Mouse (Mus musculus): ENCODE measurements around the gene Dyx1c1.
A peak's percentile ranks its signal among the peaks of the same experiment; 100 is the strongest.

The Dyx1c1 gene

DNA sequence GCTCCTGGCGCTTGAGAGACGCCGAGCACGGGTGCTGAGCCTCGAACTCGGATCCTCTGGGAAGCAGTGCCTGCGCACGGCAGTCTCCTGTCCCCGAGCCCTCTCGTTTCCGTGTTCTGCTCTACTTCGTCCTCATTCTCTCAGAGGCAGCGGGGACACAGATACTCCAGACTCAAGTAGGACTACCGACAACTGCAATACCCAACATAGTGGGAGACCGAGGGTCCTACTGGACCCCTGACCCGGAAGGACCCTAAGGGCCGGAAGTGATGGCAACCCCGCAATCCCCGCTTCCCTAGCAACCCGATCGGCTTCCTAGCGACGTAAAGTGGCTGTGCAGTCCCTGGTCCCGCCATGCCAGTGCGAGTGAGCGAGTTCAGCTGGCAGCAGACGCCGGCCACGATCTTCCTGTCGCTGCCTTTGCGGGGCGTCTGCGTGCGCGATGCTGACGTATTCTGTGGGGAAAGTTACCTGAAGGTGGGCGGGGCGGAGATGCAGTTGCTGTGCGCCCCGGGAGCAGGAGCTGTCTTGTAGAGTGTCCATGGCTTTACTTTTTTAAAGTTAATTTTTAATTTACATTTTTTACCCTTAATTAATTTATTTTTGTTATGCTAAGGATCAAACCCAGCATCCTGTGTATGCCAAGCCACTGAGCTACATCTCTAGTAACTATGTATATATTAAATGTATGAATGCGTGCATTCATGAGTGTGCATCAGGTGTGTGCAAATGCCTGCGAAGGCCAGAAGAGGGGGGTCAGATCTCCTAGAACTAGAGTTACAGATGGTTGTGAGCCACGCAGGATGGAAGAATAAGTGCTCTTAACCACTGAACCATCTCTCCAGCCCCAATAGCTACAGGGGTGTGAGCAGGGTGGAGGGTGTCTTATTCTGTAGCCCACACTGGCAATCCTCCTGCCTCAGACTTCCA lies at the start of gene Dyx1c1, which contains the start of gene Gm44503:
TSS of gene Dyx1c1 (plus strand) at position 265 of the 930 bp plus-strand sequence.
TSS of gene Gm44503 (plus strand) at position 332 of the 930 bp plus-strand sequence.
- no peak for DNase-seq (ENCODE audit: low read depth, low spot score)

DNA sequence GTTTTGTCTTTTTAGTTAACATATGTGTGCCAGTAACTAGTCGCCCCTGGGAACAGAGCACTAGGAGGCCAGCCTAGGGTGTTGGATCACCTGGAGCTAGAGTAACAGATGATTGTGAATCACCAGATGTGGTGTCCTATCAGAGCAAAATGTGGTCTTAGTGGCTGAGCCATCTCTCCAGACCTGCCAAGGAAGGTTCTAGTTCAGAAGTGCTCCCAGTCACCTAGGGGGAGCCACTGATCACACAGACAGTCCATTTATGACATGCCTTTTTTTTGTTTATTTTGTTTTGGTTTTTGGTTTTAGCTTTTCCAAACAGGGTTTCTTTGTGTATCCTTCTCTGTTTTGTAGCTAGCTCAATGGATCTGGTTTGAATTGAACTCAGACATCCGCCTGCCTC lies 47.2 kb upstream of the Dyx1c1 start:
- DNase-seq (ENCODE audit: low read depth, low spot score): peak; percentile 14

DNA sequence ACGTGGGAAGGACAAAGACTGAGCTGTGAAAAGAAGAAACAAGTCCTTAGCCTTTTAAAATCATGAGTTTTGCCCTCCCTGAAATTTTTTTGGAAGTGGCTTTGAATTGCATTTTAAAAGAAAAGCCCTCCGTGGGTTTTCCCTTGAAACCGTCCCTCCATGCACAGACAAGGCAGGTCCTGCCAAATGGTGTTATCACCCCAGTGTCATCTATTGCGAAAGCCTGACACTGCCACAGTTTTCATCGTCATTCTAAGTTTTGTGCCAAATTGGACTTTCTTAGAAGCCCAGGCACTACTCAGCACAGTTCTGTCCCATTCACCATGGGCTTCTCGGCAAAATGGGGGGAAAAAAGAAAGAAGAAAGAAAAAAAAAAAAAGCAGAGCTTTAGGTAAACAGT lies 45.0 kb upstream of the Dyx1c1 start:
- no peak for DNase-seq (ENCODE audit: low read depth, low spot score)

DNA sequence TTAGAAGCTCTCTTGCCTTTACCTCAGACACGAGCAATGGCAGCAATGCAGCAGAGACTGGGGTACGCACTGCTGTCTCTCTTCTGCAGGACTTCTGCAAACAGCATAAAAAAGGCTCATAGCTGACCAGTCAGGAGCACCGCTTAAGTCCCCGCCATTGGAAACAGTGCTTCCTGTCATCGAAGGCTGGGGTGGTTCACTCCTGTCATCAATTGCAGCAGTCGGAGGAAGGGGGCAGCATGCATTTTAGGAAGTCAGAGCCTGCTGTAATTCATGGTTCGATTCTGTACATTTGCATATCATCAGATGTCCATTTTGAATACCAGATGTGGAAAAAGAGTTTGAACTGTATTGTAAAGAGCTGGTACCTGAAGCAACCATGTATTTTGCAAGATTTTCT lies 42.9 kb upstream of the Dyx1c1 start:
- no peak for DNase-seq (ENCODE audit: low read depth, low spot score)

DNA sequence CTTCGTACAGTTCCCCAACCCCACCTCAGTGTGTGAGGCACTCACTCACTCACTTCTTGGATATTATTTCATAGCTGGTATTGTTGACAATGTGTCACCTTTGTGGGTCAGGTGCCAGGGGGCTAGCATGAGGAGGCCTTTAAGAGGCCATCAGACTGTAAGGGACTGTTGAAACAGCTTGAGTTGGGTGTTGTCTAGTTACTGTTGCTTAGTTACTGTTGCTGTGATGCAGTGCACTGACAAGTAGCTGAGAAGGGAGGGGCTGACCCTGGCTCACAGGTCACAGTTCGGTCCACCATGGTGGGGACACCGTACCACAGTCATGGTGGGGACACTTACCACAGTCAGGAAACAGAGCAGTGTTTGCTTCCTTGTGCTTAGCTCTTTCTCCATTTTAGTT lies 35.5 kb upstream of the Dyx1c1 start:
- DNase-seq (ENCODE audit: low read depth, low spot score): no peak

DNA sequence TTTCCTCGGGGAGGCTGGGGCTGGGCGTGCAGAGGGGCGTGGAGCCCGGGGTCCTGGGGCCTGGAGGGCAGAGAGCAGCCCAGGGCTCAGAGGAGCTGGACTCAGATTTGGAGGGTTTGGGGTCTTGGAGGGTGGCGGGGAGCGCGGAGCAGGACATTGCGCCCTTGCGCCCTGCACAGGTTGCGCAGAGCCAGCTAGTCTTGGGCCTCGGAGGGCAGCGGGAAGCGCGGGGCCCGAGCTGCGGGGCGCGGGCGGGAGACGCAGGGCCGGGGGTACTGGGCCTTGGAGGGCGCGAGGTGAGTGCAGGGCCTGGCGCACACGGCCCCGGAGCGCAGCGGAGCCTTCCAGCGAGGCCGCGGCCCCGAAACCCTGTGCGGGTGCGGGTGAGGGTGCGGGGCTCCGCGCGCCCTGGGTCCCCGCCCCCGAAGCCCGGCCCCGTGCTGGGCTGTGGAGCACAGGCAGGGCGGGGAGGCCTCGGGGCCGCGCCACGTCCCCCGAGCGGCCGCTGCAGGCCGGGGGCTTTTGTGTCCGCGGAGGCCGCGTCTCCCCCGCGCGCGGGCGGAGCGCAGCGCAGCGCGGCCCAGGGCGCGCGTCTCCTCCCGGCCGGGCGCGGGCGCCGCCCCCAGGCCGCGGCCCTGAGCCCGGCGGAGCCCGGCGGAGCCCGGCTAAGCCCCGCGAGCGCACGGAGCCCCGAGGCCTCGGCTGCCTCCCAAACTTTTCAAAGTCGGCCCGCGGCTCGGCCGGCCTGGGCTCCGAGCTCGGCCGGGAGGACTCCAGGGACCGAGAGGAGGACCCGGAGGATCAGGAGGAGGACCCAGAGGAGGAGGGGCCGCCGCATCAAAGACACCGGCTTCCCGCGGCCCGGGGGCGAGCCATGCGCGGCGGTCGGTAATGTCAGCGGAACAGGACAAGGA lies 33.3 kb upstream of the Dyx1c1 start, which contains the start of gene Pygo1:
TSS of gene Pygo1 (plus strand) at position 625 of the 914 bp plus-strand sequence.
- DNase-seq (ENCODE audit: low read depth, low spot score): no peak

DNA sequence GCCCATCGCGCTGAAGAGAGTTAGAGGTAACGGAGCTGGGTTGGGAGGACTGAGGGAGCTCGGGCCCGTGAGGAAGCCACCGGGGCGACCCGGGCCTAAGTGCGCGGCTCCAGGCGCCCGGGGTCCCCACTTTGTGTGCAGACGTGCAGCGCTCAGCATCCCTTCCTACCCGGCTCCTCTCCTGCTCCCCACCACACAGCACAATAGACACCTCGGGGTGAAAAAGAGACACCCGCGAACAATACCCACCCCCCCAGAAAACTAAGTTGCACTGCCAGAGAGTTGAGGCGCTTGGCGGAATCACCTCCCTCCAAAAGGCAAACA lies 32.7 kb upstream of the Dyx1c1 start:
- no peak for DNase-seq (ENCODE audit: low read depth, low spot score)

DNA sequence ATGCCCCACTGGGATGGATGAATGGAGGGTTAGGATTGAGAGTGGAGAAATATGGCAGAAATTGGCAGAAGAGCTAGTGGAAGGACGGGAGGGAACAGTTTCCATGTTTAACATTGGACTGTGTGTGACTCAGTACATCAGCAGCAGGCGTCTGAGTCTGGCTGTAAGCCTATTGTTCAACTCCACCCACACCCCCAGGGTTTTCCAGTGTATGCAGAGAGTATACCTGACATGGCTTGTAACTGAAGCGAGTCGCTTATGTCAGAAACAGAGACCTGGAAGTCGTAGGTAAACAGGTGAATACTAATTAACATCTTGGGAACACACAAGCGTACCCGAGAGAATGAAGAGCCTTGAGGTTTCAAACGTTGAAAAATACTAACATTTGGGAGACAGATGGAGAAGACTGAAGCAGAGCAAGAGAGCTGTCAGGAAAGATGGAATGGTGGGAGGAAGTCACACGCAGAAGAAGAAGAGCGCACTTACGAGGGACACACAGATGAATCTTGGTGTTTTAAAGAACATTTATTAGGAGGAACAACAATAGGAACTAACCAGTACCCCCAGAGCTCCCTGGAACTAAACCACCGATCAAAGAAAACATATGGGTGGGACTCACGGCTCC lies 27.3 kb upstream of the Dyx1c1 start:
- DNase-seq (ENCODE audit: low read depth, low spot score): peak; percentile 22

DNA sequence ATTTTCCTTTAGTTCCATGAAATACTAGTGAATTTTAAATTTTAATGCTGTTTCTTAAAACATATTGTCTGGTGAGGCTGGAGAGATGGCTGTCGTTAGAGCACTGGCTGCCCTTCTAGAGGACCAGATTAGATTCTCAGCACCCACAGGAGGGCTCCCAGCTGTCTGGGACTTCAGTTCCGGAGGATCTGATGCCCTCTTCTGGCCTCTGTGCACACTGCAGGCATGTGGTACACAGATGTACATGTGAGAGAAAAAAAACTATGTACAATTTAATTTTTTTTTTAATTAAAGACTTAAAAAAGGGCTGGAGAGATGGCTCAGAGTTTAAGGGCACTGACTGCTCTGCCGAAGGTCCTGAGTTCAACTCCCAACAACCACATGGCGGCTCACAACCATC lies 23.3 kb upstream of the Dyx1c1 start:
- DNase-seq (ENCODE audit: low read depth, low spot score): no peak

DNA sequence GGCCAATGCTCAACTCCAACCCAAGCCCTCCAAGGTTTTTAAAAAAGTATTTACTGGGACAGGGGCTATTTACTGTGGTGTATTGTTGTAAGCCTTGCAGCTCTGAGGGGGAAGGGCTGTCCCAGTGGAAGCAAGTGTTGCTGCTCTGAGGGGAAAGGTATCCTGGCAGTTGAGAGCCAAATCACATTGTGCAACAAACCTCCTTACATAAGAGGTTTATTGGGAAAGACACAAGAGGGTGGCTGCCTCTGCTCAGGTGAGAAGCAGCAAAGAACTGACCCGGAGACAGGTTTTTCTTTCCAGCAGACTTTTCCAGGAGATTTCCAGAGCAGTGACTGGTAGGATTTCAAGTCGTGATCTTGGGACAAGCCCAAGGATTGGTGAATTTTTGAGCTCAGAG lies 22.3 kb upstream of the Dyx1c1 start:
- DNase-seq (ENCODE audit: low read depth, low spot score): no peak

DNA sequence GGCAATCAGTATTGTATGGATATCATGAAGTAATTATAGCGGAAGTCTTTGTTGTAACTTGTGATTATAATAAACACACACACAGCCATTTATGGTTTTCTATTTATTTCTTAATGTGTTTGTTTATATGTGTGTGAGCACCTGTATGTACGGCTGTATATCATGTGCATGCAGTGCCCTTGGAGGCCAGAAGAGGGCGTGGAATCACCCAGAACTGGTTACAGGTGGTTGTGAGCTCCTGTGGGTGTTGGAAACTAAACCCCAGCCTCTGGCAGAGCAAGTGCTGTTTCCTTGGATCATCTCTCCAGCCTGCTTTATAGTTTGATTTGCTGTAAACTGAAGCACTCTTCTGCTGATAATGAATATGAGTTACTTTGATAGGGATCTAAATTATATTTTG lies 15.2 kb upstream of the Dyx1c1 start:
- DNase-seq (ENCODE audit: low read depth, low spot score): no peak

DNA sequence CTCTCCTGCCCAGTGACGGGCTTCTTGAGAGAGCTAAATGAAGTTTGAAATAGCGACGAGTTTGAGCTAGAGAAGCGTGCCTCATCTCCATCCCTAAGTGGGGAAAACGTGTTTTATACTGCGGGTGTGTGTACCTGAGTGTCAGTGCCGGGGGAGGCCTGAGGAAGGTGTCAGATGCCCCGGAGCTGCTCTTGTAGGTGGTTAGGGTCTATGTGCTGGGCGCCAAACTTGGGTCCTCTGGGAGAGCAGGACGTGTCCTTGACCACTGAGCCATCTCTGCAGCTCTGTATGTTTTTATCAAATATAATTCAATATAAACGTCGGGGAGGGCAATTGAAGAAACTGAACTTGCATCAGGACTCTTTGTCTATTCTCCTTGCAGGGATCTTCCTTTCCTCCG lies 14.3 kb upstream of the Dyx1c1 start:
- DNase-seq (ENCODE audit: low read depth, low spot score): no peak

DNA sequence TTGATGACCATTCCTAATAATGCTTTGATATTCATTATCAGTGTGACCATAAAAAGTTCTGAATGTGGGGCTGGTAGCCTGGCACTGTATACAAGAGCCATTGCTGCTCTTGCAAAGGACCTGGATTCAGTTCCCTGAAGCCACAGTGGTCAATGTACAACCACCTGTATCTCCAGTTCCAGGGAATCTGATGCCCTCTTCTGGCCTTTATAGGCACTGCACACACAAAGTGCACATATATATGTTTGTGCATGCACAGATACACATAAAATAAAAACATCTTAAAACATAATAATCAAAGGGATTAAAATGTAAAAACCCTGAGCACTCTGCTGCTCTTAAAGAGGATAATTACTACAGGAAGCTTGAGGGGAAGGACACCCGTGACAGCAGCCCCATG lies 11.6 kb upstream of the Dyx1c1 start:
- DNase-seq (ENCODE audit: low read depth, low spot score): no peak

DNA sequence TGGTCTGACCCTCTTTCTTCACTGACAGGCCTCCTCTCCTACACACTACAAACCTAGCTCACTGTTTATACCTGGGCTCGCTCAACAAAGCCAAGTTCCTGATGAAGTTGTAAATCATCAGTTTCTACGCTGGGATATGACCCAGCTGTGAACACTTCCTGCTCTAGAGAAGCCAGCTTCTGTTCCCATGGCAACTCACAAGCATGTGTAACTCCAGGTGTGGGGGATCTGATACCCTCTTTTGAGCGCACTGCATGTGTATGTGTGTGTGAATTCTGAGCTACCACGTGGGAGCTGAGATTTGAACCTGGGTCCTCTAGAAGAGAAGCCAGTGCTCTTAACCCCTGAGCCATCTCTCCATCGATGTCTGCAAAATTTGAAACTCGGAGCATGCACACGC lies 9.0 kb upstream of the Dyx1c1 start:
- no peak for DNase-seq (ENCODE audit: low read depth, low spot score)

DNA sequence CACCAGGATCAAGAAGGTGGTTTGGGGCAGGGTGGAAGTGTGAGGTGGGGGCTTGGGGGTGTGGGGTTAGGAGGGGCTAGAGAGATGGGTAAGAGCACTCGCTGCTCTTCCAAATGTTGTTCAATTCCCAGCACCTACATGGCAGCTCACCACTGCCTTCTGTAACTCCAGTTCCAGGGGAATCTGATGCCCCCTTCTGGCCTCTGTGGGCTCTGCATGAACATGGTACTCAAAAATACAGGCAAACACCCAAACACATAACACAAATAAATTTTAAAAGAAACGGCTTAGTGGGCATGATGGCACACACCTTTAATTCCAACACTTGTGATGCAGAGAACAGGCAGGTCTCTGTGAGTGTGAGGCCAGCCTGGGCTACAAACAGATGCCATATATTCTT lies 3.8 kb upstream of the Dyx1c1 start:
- DNase-seq (ENCODE audit: low read depth, low spot score): peak; percentile 57

DNA sequence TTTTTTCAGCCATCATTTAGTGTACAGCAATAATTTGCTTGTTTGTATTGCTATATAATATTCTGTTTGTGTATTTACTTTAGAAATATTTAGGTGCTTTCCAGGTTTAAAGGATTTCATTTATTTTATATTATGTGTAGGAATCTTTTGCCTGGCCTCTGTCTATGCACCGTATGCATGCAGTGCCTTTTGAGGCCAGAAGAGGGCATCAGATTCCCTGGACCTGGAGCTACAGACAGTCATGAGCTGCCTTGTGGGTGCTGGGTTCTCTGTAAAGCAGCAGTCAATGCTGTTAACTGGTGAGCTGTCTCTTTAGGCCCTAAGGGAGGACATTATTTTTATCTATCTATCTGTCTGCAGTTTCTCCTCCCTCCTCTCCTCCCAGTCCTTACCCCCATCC lies 3.0 kb upstream of the Dyx1c1 start:
- DNase-seq (ENCODE audit: low read depth, low spot score): peak; percentile 73

DNA sequence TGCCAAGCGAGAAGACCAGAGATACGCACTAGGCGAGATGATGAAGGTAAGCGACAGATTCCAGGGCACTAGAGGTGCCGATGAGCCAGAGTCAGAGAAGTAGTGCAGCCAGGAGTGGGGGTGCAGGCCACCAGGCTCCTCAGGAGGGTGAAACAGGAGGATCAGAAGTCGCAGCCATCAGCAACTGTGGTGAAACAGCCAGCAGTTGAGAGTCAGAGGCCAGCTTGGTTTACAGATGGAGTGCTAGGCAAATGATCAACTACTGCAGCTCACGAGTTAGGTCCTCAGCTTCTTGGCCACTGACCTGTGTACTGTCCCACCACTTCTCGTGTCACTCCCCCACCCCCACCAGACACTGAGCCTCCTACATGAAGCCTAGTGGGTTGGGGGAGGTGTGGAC lies 2.8 kb downstream of the Dyx1c1 start:
- DNase-seq (ENCODE audit: low read depth, low spot score): no peak

DNA sequence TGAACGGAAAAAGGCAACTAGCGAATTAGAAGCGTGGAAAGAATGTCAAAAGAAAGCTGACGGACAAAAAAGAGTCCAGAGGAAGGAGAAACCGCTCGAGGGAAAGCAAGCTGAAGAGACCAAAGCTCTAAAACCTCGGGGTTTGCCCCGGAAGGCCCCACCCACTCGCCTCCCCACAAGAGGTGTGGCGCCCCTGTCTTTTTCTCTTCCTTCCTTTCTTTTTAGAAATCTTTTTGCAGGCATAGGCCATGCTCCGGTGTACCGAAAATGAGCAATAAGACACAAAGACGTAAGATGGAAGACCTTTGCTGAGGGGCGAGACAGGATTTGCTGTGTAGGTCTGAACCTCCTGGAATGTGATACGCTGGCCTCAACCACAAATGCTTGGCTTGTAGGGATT lies 3.4 kb downstream of the Dyx1c1 start:
- no peak for DNase-seq (ENCODE audit: low read depth, low spot score)

DNA sequence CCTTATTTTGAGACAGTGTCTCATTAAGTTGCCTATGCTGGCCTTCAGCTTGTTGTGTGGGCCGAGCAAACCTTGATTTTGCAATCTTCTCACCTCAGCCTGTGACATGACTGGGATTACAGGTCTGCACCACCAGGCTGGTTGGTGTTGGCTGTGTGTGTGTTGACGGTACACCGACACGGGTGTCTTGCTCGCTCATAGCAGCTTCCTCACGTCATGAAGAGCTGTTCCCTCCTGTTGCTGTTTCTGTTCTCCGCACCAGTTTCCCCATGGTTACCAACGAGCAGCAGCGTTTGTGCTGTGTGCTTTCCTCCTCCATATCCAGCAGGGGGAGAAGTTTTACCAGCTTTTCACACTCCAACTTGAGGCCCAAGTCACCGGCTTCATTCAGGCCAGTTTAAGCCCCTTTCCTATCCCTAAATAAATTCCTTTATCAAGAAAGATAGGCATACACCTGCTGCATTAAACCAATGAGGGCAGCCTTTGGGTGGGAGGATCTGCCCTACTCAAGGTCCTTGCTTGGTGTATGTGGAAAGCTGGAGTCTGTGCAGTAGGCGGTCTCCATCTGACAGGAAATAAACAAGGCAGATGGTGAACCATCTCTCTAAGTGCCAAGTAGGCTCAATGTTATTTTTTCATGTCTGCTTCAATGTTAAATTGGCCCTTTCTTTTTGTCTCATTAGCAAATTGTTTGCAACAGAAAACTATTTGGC lies 9.9 kb downstream of the Dyx1c1 start:
- peak; percentile 50 for DNase-seq (ENCODE audit: low read depth, low spot score)

DNA sequence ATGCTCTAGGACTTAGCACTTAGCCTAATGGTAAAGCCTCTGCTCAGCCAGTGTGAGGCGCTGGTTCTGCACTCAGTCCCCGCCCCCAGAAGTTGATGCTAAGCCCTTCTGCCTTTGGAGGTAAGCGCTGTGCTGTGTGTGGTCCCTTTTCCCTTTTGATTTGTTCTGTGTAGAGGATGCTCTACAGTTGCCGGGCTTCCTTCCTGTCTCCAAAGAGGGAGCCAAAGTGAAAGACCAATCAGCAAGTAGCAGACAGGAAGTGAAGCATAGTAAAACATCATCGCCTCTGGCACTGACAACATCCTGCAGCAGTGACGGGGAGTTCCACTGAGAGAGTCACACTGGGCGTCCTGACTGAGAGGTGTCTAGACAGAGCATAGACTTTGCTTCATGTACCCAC lies 11.3 kb downstream of the Dyx1c1 start:
- no peak for DNase-seq (ENCODE audit: low read depth, low spot score)

DNA sequence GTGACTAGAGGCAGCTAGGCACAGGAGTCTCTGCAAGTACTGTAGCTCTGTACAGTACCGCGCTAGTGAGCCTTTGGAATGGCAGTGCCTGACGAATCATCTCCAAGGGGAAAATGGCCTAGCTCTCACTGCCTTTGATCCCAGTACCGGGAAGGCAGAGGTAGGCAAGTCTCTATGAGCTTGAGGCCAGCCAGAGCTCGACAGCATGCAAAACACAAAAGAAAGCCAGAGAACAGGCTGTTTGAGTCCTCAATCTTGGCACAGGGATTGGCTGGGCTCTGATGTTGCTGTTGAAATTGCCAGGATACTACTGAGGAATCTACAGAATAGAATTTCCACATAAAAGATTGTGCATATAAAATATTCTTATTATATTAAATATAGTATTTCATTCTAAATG lies 13.8 kb downstream of the Dyx1c1 start:
- DNase-seq (ENCODE audit: low read depth, low spot score): no peak

Data from 3T3-L1 (cell line).